Mouse (Mus musculus) bone marrow macrophage, adult 2 months (primary cell): ENCODE results near the gene Mcm6.

ENCODE experiments used
- CTCF ChIP-seq: IDR thresholded peaks from 2 replicates; pipeline ENCODE4 v1.5.1; 2012; ENCODE audit warnings: low read depth, mild to moderate bottlenecking, low read length, moderate library complexity
- POLR2A ChIP-seq: IDR thresholded peaks from 2 replicates; pipeline ENCODE4 v1.6.1; 2012; ENCODE audit warnings: mild to moderate bottlenecking, low read depth, low read length, borderline replicate concordance

DNA sequence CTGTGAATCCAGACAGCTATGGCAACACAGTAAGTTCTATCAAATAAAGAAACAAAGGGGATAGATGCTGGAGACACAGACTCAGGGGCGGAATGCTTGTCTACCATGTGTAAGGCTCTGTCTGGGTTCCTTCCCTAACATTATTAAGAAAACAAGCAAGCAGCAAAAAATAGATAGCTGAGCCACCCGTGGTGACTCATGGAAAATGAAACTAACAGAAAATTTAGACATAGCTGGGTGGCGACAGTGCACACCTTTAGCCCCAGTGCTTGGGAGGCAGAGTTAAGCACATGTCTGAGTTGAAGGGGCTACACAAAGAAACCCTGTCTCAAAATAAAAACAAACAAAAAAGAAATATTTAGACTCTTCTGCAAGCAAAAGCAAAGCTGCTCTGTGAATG is 2.0 kb downstream of the Mcm6 start:
- no peak for TF ChIP-seq CTCF
- no peak for TF ChIP-seq POLR2A
